Mouse (Mus musculus) midbrain, postnatal 0 days (tissue): ENCODE data around the gene Usp13. TPM values are rescaled to one million over a fixed set of nuclear protein-coding genes. Genes with fewer than 3 reads are reported as not detected.

Experiments
- ATAC-seq: fragments of 200-750 bp; cut with Nextera tagmentation; 2 replicates; pipeline ENCODE4 v1.8.0; 2017; ENCODE audit warnings: moderate number of reproducible peaks, mild to moderate bottlenecking, moderate TSS enrichment, moderate library complexity; ENCODE audit not compliant: low FRiP score
- DNase-seq: peaks from one replicate; pipeline ENCODE4 v3.0.0-alpha.2; 2015; ENCODE audit warnings: low spot score
- H3K27ac ChIP-seq: fragments of 300-500 bp; sonication (generic); 2 replicates; pipeline ENCODE4 v1.5.1; 2014; ENCODE audit warnings: low read depth, mild to moderate bottlenecking, low read length, mixed read lengths
- H3K27me3 ChIP-seq: fragments of 300-500 bp; sonication (generic); 2 replicates; pipeline ENCODE4 v1.6.1; 2014; ENCODE audit warnings: low read length, control low read depth, mixed read lengths; ENCODE audit not compliant: insufficient read depth
- H3K36me3 ChIP-seq: fragments of 300-500 bp; sonication (generic); 2 replicates; pipeline ENCODE4 v1.6.1; 2014; ENCODE audit warnings: low read length, control low read depth, mixed read lengths; ENCODE audit not compliant: insufficient read depth
- H3K4me1 ChIP-seq: fragments of 300-500 bp; sonication (generic); 2 replicates; pipeline ENCODE4 v1.6.1; 2014; ENCODE audit warnings: mild to moderate bottlenecking, control low read depth, antibody characterized with exemption, low read length, mixed read lengths; ENCODE audit not compliant: insufficient read depth
- H3K4me2 ChIP-seq: fragments of 300-500 bp; sonication (generic); 2 replicates; pipeline ENCODE4 v1.6.1; 2014; ENCODE audit warnings: low read depth, mild to moderate bottlenecking, low read length, mixed read lengths; ENCODE audit not compliant: poor library complexity, severe bottlenecking
- H3K4me3 ChIP-seq: fragments of 300-500 bp; sonication (generic); 2 replicates; pipeline ENCODE4 v1.5.1; 2014; ENCODE audit warnings: low read depth, mild to moderate bottlenecking, low read length, moderate library complexity
- H3K9ac ChIP-seq: fragments of 300-500 bp; sonication (generic); replicated peaks from 2 replicates; pipeline ENCODE4 v1.6.1; 2014; ENCODE audit warnings: mild to moderate bottlenecking, low read length, moderate library complexity, mixed read lengths; ENCODE audit not compliant: poor library complexity, severe bottlenecking
- H3K9me3 ChIP-seq: fragments of 300-500 bp; sonication (generic); 2 replicates; pipeline ENCODE4 v1.6.1; 2016; ENCODE audit warnings: low read length, control low read depth
- CTCF ChIP-seq: IDR thresholded peaks from 2 replicates; pipeline ENCODE4 v1.5.1; 2016; ENCODE audit warnings: antibody characterized with exemption, mild to moderate bottlenecking
- whole genome bisulfite sequencing: fragments of 180-500 bp; shearing (Covaris S2); extraction: QIAGEN DNeasy Blood & Tissue Kit; methylation state at CpG from one replicate; pipeline ENCODE4 v1.1.7; 2014; 5-methylcytosine and 5-hydroxymethylcytosine counted together
- polyA plus RNA-seq: library from polyadenylated mRNA; unstranded; fragments of >200 nt; fragmentation: Nextera tagmentation; extraction: Ambion mirVana; gene quantifications from 2 replicates; pipeline ENCODE4 v1.2.1, GENCODE M21; 2015
- total RNA-seq: library from RNA; depleted of rRNA; stranded (reverse); fragments of >200 nt; gene quantifications from 2 replicates; pipeline ENCODE4 v1.2.3, GENCODE M21; 2014

The Usp13 gene
- total and polyA plus RNA-seq, 2 experiments from 2014 or later, result 14.6 TPM

- Histone ChIP-seq H3K9me3 (no peaks in the 10 kb centered on the region), H3K27me3 (no peaks in the 10 kb centered on the region), H3K4me2 (no peak overlapping the region), H3K4me1 (no peaks in the 10 kb centered on the region), H3K9ac (no peak overlapping the region), H3K36me3 (0 out of 2 replicates have a peak, but pooled peaks cover 4% of the 10 kb centered on the region), H3K27ac (no peak overlapping the region), H3K4me3 (no peak overlapping the region)
- no peak for TF ChIP-seq CTCF
- DNase-seq, result no peak
- WGBS, result 91% methylated on average over 3 of the region's 3 CpGs
- no peak for ATAC-seq
Measured at GRCm38 (mm10) chr3:32908400-32908799, 91.1 kb downstream of the Usp13 start.

GRCm38 (mm10) chr3:32910071-32910551 is 92.8 kb downstream of the Usp13 start:
- no peaks in the 10 kb centered on the region for H3K27me3 ChIP-seq
- DNase-seq (peak; percentile 76), ATAC-seq (peak; percentile 77; the same call in 1 of the 2 replicates)
- no peak overlapping the region for H3K4me2 ChIP-seq
- H3K9me3 ChIP-seq, result no peaks in the 10 kb centered on the region
- WGBS, result 73% methylated on average over 7 of the region's 7 CpGs
- no peaks in the 10 kb centered on the region for H3K4me1 ChIP-seq
- no peak overlapping the region for H3K4me3 ChIP-seq
- no peak overlapping the region for H3K27ac ChIP-seq
- peaks cover 17% of the 10 kb centered on the region for H3K36me3 ChIP-seq
- no peak overlapping the region for H3K9ac ChIP-seq
- peak; percentile 84 for TF ChIP-seq CTCF

- Histone ChIP-seq H3K9ac (no peak overlapping the region), H3K27me3 (no peaks in the 10 kb centered on the region), H3K36me3 (peaks cover 56% of the 10 kb centered on the region), H3K4me2 (no peak overlapping the region), H3K27ac (no peak overlapping the region), H3K9me3 (peaks cover 5% of the 10 kb centered on the region; the same call in 1 of the 2 replicates), H3K4me3 (no peak overlapping the region), H3K4me1 (no peaks in the 10 kb centered on the region)
- no peak for DNase-seq
- ATAC-seq, result no peak
- TF ChIP-seq CTCF, result no peak
- 86% methylated on average over 6 of the region's 6 CpGs for WGBS
Measured at GRCm38 (mm10) chr3:32924168-32924567, 106.8 kb downstream of the Usp13 start.

GRCm38 (mm10) chr3:32939802-32940501 is 122.6 kb downstream of the Usp13 start:
- Histone ChIP-seq H3K4me3 (no peak overlapping the region), H3K27me3 (no peaks in the 10 kb centered on the region), H3K4me2 (no peak overlapping the region), H3K9ac (no peak overlapping the region), H3K36me3 (peaks cover 2% of the 10 kb centered on the region; the same call in 1 of the 2 replicates), H3K27ac (no peak overlapping the region), H3K4me1 (no peaks in the 10 kb centered on the region), H3K9me3 (no peaks in the 10 kb centered on the region)
- no peak for TF ChIP-seq CTCF
- WGBS, result 89% methylated on average over 8 of the region's 8 CpGs
- ATAC-seq, result no peak; the same call in 1 of the 2 replicates
- no peak for DNase-seq

- DNase-seq, result no peak
- no peaks in the 10 kb centered on the region for H3K27me3 ChIP-seq
- no peaks in the 10 kb centered on the region for H3K4me1 ChIP-seq
- 90% methylated on average over 5 of the region's 5 CpGs for WGBS
- no peak overlapping the region for H3K9ac ChIP-seq
- no peak overlapping the region for H3K27ac ChIP-seq
- H3K36me3 ChIP-seq, result no peaks in the 10 kb centered on the region
- ATAC-seq, result no peak
- H3K4me2 ChIP-seq, result no peak overlapping the region
- no peak overlapping the region for H3K4me3 ChIP-seq
- H3K9me3 ChIP-seq, result no peaks in the 10 kb centered on the region
- no peak for TF ChIP-seq CTCF
Measured at GRCm38 (mm10) chr3:32947486-32947885, 130.1 kb downstream of the Usp13 start.

GRCm38 (mm10) chr3:32951382-32951781 is 134.0 kb downstream of the Usp13 start:
- Histone ChIP-seq H3K36me3 (0 out of 2 replicates have a peak, but pooled peaks cover 2% of the 10 kb centered on the region), H3K4me1 (no peaks in the 10 kb centered on the region), H3K9ac (no peak overlapping the region), H3K4me3 (no peak overlapping the region), H3K27me3 (no peaks in the 10 kb centered on the region), H3K9me3 (no peaks in the 10 kb centered on the region), H3K4me2 (no peak overlapping the region), H3K27ac (no peak overlapping the region)
- TF ChIP-seq CTCF, result no peak
- no peak for ATAC-seq
- DNase-seq, result no peak
- 5% methylated on average over 1 of the region's 1 CpGs for WGBS
